Mouse (Mus musculus): ENCODE results near the gene 1810010D01Rik. TPM values are rescaled to one million over a fixed set of nuclear protein-coding genes. Genes with fewer than 3 reads are reported as not detected.

Gene 1810010D01Rik
- polyA plus RNA-seq (2014; fragmentation: Illumina TruSeq; extraction: RNeasy Lipid Tissue Mini Kit (QIAGEN cat#74804); ENCODE audit: low read depth, low replicate concordance): not detected

DNA sequence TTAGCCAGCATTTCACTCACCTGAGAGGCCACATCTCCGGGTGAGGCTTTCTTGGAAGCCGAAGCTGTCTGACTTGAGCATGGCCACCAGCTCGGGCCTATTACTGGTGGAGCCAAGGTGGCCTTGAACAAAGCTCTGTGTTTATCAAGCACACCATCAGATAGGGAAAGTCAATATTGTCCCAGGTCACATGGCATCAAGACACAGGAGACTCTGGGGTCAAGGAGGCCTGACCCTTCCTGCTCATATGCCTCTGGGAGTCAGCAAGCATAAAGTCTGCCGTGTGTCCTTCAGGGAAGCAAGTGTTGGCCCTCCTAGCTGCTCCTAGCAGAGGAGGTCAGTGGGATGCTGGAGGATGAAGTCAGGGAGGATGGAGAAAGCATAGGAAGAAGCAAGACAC lies at the start of gene 1810010D01Rik:
Gene 1810010D01Rik, minus strand, starts transcription at position 114 of the 400 bp plus-strand sequence.

Other genes starting within 250 kb of the 1810010D01Rik start
- gene Tpcn2, start 75.9 kb upstream of the 1810010D01Rik start, polyA plus RNA-seq (2014; fragmentation: Illumina TruSeq; extraction: RNeasy Lipid Tissue Mini Kit (QIAGEN cat#74804); ENCODE audit: low read depth, low replicate concordance): 9.5 TPM
- gene Mrgprf, start 92.7 kb upstream of the 1810010D01Rik start, polyA plus RNA-seq (2014; fragmentation: Illumina TruSeq; extraction: RNeasy Lipid Tissue Mini Kit (QIAGEN cat#74804); ENCODE audit: low read depth, low replicate concordance): 4.9 TPM
- not detected for gene Mrgprd, start 106.7 kb upstream of the 1810010D01Rik start, polyA plus RNA-seq (2014; fragmentation: Illumina TruSeq; extraction: RNeasy Lipid Tissue Mini Kit (QIAGEN cat#74804); ENCODE audit: low read depth, low replicate concordance)